Mouse (Mus musculus) stomach, postnatal 0 days (tissue): ENCODE measurements around the gene Fnip2. TPM values are rescaled to one million over a fixed set of nuclear protein-coding genes. Genes with fewer than 3 reads are reported as not detected.
"Not testable (repeated sequence)": the region's sequence is repeated elsewhere in the genome, so short reads cannot be mapped to it uniquely, and the experiment has no call there.

Source experiments
- ATAC-seq: fragments of 200-750 bp; cut with Nextera tagmentation; 2 replicates; pipeline ENCODE4 v1.8.0; 2017; ENCODE audit not compliant: low FRiP score, low TSS enrichment
- DNase-seq: peaks from one replicate; pipeline ENCODE4 v3.0.0-alpha.2; 2016; ENCODE audit warnings: low spot score
- H3K27ac ChIP-seq: fragments of 300-500 bp; sonication (generic); replicated peaks from 2 replicates; pipeline ENCODE4 v1.5.1; 2014; ENCODE audit warnings: mild to moderate bottlenecking, control low read depth
- H3K27me3 ChIP-seq: fragments of 300-500 bp; sonication (generic); 2 replicates; pipeline ENCODE4 v1.6.1; 2014; ENCODE audit warnings: low read length; ENCODE audit not compliant: control insufficient read depth, insufficient read depth
- H3K36me3 ChIP-seq: fragments of 300-500 bp; sonication (generic); 2 replicates; pipeline ENCODE4 v1.6.1; 2014; ENCODE audit warnings: low read length, mixed read lengths; ENCODE audit not compliant: control insufficient read depth, insufficient read depth
- H3K4me1 ChIP-seq: fragments of 300-500 bp; sonication (generic); replicated peaks from 2 replicates; pipeline ENCODE4 v1.6.1; 2014; ENCODE audit warnings: antibody characterized with exemption; ENCODE audit not compliant: control insufficient read depth, insufficient read depth
- H3K4me2 ChIP-seq: fragments of 300-500 bp; sonication (generic); replicated peaks from 2 replicates; pipeline ENCODE4 v1.6.1; 2014; ENCODE audit warnings: low read depth, mild to moderate bottlenecking, control low read depth, moderate library complexity
- H3K4me3 ChIP-seq: fragments of 300-500 bp; sonication (generic); 2 replicates; pipeline ENCODE4 v1.5.1; 2014; ENCODE audit warnings: low read depth, low read length, control low read depth
- H3K9ac ChIP-seq: fragments of 300-500 bp; sonication (generic); 2 replicates; pipeline ENCODE4 v1.6.1; 2014; ENCODE audit warnings: mild to moderate bottlenecking, low read length, control low read depth, mixed read lengths
- H3K9me3 ChIP-seq: fragments of 300-500 bp; sonication (generic); 2 replicates; pipeline ENCODE4 v1.6.1; 2016; ENCODE audit warnings: low read length; ENCODE audit not compliant: control insufficient read depth
- CTCF ChIP-seq: IDR thresholded peaks from 2 replicates; pipeline ENCODE4 v1.5.1; 2016; ENCODE audit warnings: antibody characterized with exemption, low read depth, mild to moderate bottlenecking, moderate library complexity
- EP300 ChIP-seq: optimal IDR thresholded peaks from 2 replicates; pipeline ENCODE3; 2016; ENCODE audit warnings: antibody characterized with exemption
- WGBS: fragments of 180-500 bp; shearing (Covaris S2); extraction: QIAGEN DNeasy Blood & Tissue Kit; methylation state at CpG from one replicate; pipeline ENCODE4 v1.1.7; 2014; 5-methylcytosine and 5-hydroxymethylcytosine counted together
- polyA plus RNA-seq: library from polyadenylated mRNA; unstranded; fragments of >200 nt; fragmentation: Nextera tagmentation; extraction: Ambion mirVana; gene quantifications from 2 replicates; pipeline ENCODE4 v1.2.1, GENCODE M21; 2015

Fnip2 gene
- polyA plus RNA-seq, 1 experiment from 2014 or later: 2.5 TPM

DNA sequence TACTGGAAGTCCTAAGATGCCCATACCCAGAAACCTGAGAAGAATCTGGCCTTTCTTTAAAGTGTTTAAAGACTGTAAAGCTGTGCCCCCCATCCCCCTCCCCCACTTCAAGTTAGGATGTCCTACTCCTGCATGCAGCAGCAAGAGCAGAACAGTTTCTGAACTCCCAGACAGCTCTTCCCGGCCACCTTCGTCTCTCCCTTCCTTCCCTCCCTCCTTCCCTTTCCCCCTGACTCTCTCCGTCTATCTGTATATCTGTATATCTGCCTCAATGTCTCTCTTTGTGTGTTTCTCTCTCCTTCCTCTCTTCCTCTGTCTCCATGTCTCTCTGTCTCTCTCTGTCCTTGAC, 8.8 kb upstream of the Fnip2 start:
- Histone ChIP-seq H3K27ac (no peak overlapping the region), H3K4me2 (no peak overlapping the region), H3K27me3 (no peaks in the 10 kb centered on the region), H3K36me3 (no peaks in the 10 kb centered on the region), H3K9me3 (no peaks in the 10 kb centered on the region), H3K4me1 (no peaks in the 10 kb centered on the region), H3K9ac (no peak overlapping the region), H3K4me3 (no peak overlapping the region)
- ATAC-seq (peak; percentile 30; the same call in 1 of the 2 replicates), DNase-seq (no peak)
- 5% methylated on average over 3 of the region's 3 CpGs for WGBS
- TF ChIP-seq CTCF (no peak), EP300 (no peak)

DNA sequence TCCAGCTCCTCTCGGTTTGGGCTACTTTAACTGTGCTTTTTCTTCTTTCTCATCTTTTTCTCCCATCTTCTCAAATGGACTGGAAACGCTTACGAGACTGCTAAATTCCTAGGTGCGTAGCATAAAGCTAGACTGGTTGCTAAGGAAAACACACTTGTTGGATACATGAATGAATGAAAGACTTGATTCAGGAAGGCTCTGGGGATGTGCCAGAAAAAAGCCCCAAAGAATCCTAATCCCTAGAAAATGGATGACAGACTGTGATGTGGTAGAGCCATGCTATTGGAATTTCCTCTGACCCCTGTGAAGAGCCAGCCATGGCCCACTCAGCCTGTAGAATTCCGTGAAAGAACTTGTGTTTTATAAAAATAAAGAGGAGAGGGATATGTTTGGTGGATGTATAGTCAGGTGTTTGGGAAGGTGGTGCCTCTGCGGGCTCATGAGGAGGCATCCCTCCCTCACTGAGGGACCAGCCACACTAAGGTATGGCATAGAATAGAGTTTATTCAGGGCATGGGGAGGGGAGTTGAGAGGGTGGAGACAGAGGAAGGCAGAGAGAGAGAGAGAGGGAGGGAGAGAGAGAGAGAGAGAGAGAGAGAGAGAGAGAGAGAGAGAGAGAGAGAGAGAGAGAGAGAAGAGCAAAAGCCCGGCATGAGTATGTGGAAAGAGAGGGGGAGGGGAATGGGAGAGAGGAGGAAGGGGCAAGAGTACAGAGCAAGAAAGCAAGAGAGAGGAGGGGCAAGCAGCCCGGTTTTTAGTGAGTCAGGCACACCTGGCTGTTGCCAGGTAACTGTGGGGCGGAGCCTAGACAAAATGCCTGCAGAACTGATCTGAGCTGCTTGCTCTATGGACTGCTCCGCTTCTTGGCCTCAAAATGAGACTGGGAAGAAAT, 8.2 kb upstream of the Fnip2 start:
- TF ChIP-seq EP300: no peak
- TF ChIP-seq CTCF: no peak
- no peak overlapping the region for H3K4me3 ChIP-seq
- no peaks in the 10 kb centered on the region for H3K4me1 ChIP-seq
- H3K36me3 ChIP-seq: no peaks in the 10 kb centered on the region
- 43% methylated on average over 10 of the region's 10 CpGs for WGBS
- no peaks in the 10 kb centered on the region for H3K27me3 ChIP-seq
- H3K4me2 ChIP-seq: no peak overlapping the region
- DNase-seq (peak; percentile 77), ATAC-seq (peak; percentile 87)
- H3K9me3 ChIP-seq: no peaks in the 10 kb centered on the region
- no peak overlapping the region for H3K9ac ChIP-seq
- H3K27ac ChIP-seq: no peak overlapping the region

DNA sequence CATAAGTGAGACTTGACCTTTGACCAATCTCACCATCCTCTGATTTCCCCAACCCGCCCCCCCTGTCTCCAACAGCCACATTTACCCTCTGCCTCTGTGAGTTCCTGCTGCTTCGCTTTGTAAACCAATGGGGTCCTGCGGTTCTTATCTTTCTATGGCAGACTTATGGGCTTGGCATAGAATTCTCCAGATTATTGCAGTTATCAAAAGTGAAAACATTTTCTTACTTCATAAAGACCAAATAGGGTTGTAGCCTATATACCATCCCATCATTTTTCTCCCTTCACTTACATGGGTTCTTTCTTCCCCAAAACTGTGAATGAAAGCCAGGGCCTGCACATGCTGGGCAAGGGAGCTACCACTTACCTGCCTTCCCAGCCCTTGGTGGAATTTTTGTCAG, 6.7 kb upstream of the Fnip2 start:
- H3K9me3 ChIP-seq: no peaks in the 10 kb centered on the region
- no peaks in the 10 kb centered on the region for H3K4me1 ChIP-seq
- no peak overlapping the region for H3K27ac ChIP-seq
- H3K27me3 ChIP-seq: no peaks in the 10 kb centered on the region
- no peak overlapping the region for H3K4me3 ChIP-seq
- no peak overlapping the region for H3K9ac ChIP-seq
- 81% methylated on average over 3 of the region's 3 CpGs for WGBS
- no peak overlapping the region for H3K4me2 ChIP-seq
- DNase-seq: no peak
- ATAC-seq: no peak
- no peak for TF ChIP-seq EP300
- no peak for TF ChIP-seq CTCF
- H3K36me3 ChIP-seq: no peaks in the 10 kb centered on the region

- 96% methylated on average over 5 of the region's 5 CpGs for WGBS
These were observed 5.8 kb upstream of the Fnip2 start for GRCm38 (mm10) chr3:79573376-79573775.

GRCm38 (mm10) chr3:79572399-79572798, 4.8 kb upstream of the Fnip2 start:
- Histone ChIP-seq H3K4me2 (no peak overlapping the region), H3K36me3 (no peaks in the 10 kb centered on the region), H3K4me3 (no peak overlapping the region), H3K9ac (no peak overlapping the region), H3K27ac (no peak overlapping the region), H3K27me3 (no peaks in the 10 kb centered on the region), H3K4me1 (no peaks in the 10 kb centered on the region), H3K9me3 (no peaks in the 10 kb centered on the region)
- TF ChIP-seq EP300 (no peak), CTCF (no peak)
- 65% methylated on average over 3 of the region's 3 CpGs for WGBS
- DNase-seq (no peak), ATAC-seq (no peak)

More at GRCm38 (mm10) chr3:79573376-79573775, 5.8 kb upstream of the Fnip2 start:
- not testable (repeated sequence) for DNase-seq, H3K4me1 ChIP-seq, H3K27me3 ChIP-seq, H3K36me3 ChIP-seq, H3K9ac ChIP-seq, H3K27ac ChIP-seq, H3K4me3 ChIP-seq, ATAC-seq, H3K9me3 ChIP-seq, H3K4me2 ChIP-seq

GRCm38 (mm10) chr3:79569351-79569681, 1.7 kb upstream of the Fnip2 start:
- Histone ChIP-seq H3K4me3 (no peak overlapping the region), H3K27me3 (no peaks in the 10 kb centered on the region), H3K27ac (no peak overlapping the region), H3K9me3 (no peaks in the 10 kb centered on the region), H3K36me3 (no peaks in the 10 kb centered on the region), H3K4me1 (no peaks in the 10 kb centered on the region), H3K4me2 (no peak overlapping the region), H3K9ac (no peak overlapping the region)
- WGBS: 70% methylated on average over 3 of the region's 3 CpGs
- DNase-seq: no peak
- TF ChIP-seq CTCF: no peak
- TF ChIP-seq EP300: no peak
- ATAC-seq: no peak
